Mouse (Mus musculus): ENCODE measurements at regions not wholly inside any gene's neighbourhood (a gene's known extent, or its start where the extent isn't known, plus 50 kb on each side); places are given as distances from the start of the nearest gene placed in this dataset.

DNA sequence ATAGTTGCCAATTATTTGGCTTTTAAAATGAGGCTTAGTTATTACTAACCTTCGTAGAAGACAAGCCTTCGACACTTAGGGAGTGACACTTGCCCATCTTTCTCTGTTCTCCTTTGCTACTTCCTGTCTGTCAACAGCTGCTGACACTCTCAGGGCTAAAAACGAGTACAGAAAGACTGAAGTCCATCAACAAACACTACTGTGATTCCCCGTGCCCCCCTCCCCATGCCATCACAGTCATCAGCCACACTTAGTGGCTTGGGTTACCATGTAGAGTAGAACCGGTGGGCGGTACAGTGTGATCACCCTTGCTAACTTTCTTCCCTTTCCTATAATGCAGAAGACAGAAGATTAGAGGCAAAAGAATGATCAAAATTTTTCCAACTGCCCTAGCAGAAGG, 402.4 kb downstream of the Atp23 start:
- H3K4me1 ChIP-seq (replicated peaks), result no peaks in the 10 kb centered on the region
- no peak overlapping the region for H3K27ac ChIP-seq
- no peaks in the 10 kb centered on the region for H3K27me3 ChIP-seq (ENCODE audit: insufficient read depth, poor library complexity, severe bottlenecking)
- 78% methylated on average over 6 of the region's 6 CpGs for WGBS
- H3K36me3 ChIP-seq, result no peaks in the 10 kb centered on the region
- no peak for DNase-seq (ENCODE audit: low spot score)
- H3K9me3 ChIP-seq, result no peaks in the 10 kb centered on the region
- no peak overlapping the region for H3K4me3 ChIP-seq

DNA sequence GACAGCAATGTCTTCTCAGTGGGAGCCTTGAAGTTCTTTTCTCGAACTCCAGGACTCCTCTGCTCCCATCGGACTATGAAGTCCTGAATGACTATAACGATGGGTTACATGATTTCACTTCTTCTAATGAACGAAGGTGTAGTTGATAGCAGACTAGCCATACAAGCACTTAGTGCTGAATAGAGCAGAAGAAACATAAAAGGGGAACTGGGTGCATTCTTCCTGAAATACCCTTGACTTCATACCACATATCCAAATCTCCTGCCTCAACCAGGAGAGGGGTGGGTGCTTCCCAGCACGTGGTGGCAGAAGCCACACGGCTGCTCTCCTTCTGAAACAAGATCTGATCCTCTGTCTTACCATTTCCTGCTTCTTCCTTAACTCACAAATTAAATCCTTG, 407.4 kb downstream of the Atp23 start:
- no peaks in the 10 kb centered on the region for H3K4me1 ChIP-seq (replicated peaks)
- no peaks in the 10 kb centered on the region for H3K27me3 ChIP-seq (ENCODE audit: insufficient read depth, poor library complexity, severe bottlenecking)
- H3K4me3 ChIP-seq, result no peak overlapping the region
- no peak for DNase-seq (ENCODE audit: low spot score)
- H3K36me3 ChIP-seq, result no peaks in the 10 kb centered on the region
- 87% methylated on average over 6 of the region's 6 CpGs for whole genome bisulfite sequencing
- no peak overlapping the region for H3K27ac ChIP-seq
- H3K9me3 ChIP-seq, result no peaks in the 10 kb centered on the region

DNA sequence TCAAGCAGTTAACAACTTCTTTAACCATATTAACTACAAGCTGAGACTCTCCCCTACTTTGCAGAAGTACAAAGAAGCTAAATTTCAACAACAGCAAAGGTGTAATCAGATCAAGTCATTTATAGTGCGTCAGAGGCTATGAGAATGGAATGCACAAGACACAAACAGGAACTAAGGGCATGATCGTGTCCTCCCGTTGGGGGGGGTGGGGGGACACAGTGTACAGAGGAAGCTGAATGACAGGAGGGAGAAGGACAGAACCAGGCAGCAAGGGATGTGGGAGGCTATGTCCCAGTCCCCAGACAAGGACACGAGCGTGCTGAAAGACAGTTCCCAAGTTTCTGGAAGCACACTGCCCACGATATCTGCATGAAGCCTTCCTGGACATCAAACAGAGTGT, 408.9 kb downstream of the Atp23 start:
- 84% methylated on average over 6 of the region's 6 CpGs for WGBS

DNA sequence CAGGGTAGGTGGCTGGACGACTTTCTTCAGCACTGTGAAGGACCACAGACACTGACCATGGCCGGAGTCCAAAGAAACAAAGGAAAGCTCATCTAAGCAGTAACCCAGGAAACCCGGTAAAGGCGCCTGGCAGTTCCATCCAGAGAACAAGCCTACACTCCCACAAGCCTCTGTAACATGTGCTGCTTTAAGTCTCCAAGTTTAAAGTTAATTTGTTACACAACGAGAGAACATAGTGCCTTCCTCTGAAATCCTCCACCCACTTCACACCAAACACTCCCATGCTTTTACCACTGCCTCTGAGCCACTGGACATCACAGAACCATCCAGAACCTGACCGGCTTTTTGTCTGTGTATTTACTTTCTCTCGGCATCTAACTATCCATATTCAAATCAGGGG, 416.0 kb downstream of the Atp23 start:
- no peaks in the 10 kb centered on the region for H3K4me1 ChIP-seq (replicated peaks)
- no peak overlapping the region for H3K27ac ChIP-seq
- no peaks in the 10 kb centered on the region for H3K27me3 ChIP-seq (ENCODE audit: insufficient read depth, poor library complexity, severe bottlenecking)
- DNase-seq (ENCODE audit: low spot score), result no peak
- no peaks in the 10 kb centered on the region for H3K9me3 ChIP-seq
- WGBS, result 85% methylated on average over 7 of the region's 7 CpGs
- no peaks in the 10 kb centered on the region for H3K36me3 ChIP-seq
- no peak overlapping the region for H3K4me3 ChIP-seq

More for the DNA sequence above, 408.9 kb downstream of the Atp23 start:
- no peak overlapping the region for H3K4me3 ChIP-seq
- H3K36me3 ChIP-seq, result no peaks in the 10 kb centered on the region
- DNase-seq (ENCODE audit: low spot score), result no peak
- H3K27ac ChIP-seq, result no peak overlapping the region
- no peaks in the 10 kb centered on the region for H3K4me1 ChIP-seq (replicated peaks)
- H3K9me3 ChIP-seq, result no peaks in the 10 kb centered on the region
- no peaks in the 10 kb centered on the region for H3K27me3 ChIP-seq (ENCODE audit: insufficient read depth, poor library complexity, severe bottlenecking)

DNA sequence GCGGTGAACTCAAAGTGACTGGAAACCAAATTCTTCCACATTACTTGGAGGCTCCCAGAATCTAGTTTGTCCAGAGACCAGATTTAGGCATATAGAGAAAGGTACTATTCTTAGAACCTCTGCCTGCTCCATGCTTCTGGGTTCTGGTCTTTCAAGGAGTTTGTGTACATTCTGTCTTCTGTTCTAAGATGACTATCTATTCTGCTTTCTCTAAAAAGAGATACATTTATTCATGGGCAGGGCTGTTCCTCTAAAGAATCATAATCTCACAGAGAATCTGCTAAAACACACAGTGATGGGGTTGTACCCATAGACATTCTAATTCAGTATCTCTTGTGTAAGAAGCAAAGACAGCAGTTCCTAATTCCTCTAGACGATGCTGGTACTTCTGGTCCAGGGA, 417.7 kb downstream of the Atp23 start:
- no peaks in the 10 kb centered on the region for H3K4me1 ChIP-seq (replicated peaks)
- H3K4me3 ChIP-seq, result no peak overlapping the region
- H3K36me3 ChIP-seq, result no peaks in the 10 kb centered on the region
- WGBS, result 97% methylated on average over 2 of the region's 2 CpGs
- H3K27ac ChIP-seq, result no peak overlapping the region
- no peak for DNase-seq (ENCODE audit: low spot score)
- H3K27me3 ChIP-seq (ENCODE audit: insufficient read depth, poor library complexity, severe bottlenecking), result no peaks in the 10 kb centered on the region
- H3K9me3 ChIP-seq, result no peaks in the 10 kb centered on the region

DNA sequence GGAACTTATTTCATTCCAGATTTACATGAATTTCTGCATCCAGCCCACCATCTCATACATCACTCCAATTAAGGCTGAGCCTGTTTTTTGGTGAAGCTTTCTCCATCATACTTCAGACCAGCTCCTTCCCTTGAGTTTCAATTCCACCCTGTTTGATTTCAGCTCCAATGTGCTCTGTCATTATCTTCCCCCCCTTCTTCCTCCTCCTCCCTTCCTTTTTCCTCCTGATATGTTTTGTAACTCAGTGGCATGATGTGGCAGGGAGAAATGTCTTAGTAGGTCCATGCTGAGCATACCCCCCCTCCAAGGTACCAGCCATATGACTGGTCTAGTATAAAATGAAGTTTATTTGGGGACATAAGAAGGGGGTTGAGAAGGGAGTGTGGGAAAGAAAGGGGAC, 420.8 kb downstream of the Atp23 start:
- no peak for DNase-seq (ENCODE audit: low spot score)
- Histone ChIP-seq H3K27me3 (ENCODE audit: insufficient read depth, poor library complexity, severe bottlenecking) (no peaks in the 10 kb centered on the region), H3K9me3 (no peaks in the 10 kb centered on the region), H3K36me3 (no peaks in the 10 kb centered on the region), H3K27ac (no peak overlapping the region), H3K4me3 (no peak overlapping the region), H3K4me1 (replicated peaks) (no peaks in the 10 kb centered on the region)

DNA sequence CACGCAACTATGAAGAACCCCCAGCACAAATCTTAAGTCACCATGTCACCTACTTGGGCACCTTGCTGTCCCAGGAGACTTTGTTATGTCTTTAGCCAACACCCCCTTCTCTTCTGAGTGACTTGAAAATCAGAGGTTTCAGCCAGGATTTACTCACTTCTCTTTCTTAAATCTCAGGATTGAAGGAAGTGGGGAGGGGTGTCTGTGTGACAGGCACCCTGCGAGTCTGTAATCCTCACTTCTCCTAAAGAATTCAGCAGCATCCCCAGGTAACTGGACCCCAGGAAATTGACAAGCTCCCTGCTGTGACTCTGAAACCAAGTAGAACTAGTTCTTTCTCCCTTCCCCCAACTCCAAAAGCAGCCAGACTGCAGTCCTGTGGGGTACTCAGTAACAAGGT, 421.4 kb downstream of the Atp23 start:
- H3K4me3 ChIP-seq, result no peak overlapping the region
- WGBS, result 40% methylated on average over 2 of the region's 2 CpGs

DNA sequence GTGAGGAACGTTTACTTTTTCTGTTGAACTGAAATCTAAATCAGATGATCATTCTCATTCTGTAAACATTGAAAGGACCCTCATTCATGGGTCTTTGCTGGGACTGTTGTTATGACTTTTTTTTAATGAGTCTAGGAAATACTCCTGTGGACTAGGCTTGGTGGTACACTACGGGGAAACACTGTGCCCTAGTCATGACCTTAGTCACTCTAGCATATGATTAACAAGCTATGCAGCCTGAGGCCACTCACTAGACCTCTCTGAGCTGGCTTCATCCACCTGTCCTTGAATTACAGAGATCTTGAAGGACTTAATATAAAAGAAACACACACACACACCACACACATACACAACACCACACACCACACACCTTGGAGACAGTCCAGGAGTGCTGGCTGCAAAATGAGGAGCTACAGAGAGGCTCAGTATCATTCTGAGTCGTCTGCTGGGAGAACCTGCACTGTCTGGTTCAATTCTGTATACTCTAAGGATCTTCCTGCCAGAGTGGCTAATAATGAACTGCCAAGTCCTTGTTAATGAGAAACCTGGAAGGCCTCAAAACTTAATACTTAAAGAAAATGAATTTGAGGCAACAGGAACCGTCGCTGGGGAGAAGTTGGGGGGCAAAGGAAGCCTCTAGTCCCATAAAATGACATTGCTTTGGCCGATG, 428.0 kb downstream of the Atp23 start:
- no peaks in the 10 kb centered on the region for H3K36me3 ChIP-seq
- no peaks in the 10 kb centered on the region for H3K9me3 ChIP-seq
- whole genome bisulfite sequencing, result 71% methylated on average over 6 of the region's 6 CpGs

More for the DNA sequence above, 421.4 kb downstream of the Atp23 start:
- H3K36me3 ChIP-seq, result no peaks in the 10 kb centered on the region
- H3K27ac ChIP-seq, result no peak overlapping the region
- no peaks in the 10 kb centered on the region for H3K9me3 ChIP-seq
- H3K4me1 ChIP-seq (replicated peaks), result no peaks in the 10 kb centered on the region
- H3K27me3 ChIP-seq (ENCODE audit: insufficient read depth, poor library complexity, severe bottlenecking), result no peaks in the 10 kb centered on the region
- DNase-seq (ENCODE audit: low spot score), result no peak

DNA sequence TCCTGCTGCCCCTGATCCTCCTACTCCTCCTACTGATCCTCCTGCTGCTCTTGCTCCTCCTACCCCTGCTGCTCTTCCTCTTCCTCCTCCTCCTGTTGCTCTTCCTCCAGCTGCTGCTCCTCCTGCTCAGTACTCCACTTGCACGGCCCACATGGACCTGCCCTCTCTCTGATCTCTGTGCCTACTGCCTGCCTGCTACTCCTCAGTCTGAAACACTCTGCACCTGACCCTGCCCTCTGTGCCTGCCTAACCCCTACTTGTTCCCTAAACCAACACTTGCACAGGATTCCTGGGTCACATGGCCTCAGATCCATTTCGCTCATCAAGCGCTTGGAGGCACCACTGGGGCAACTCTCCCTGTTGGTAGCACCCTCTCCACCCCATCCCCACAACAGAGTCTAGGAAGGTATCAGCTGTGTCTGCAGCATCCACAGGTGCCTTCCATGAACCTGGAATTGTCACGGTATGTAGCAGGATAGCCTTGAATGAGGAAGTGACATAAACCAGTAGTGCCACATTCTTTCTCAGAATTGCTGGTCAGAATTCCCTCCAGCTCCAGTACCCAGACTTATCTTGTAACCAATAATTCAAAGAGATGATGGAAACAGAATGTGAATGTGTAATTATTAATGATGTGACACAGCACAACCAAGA, 430.2 kb downstream of the Atp23 start:
- Histone ChIP-seq H3K27me3 (ENCODE audit: insufficient read depth, poor library complexity, severe bottlenecking) (no peaks in the 10 kb centered on the region), H3K9me3 (no peaks in the 10 kb centered on the region), H3K36me3 (no peaks in the 10 kb centered on the region), H3K27ac (no peak overlapping the region), H3K4me1 (replicated peaks) (0 out of 2 replicates have a peak, but pooled peaks cover 4% of the 10 kb centered on the region), H3K4me3 (no peak overlapping the region)
- WGBS, result 67% methylated on average over 4 of the region's 4 CpGs
- DNase-seq (ENCODE audit: low spot score), result no peak

More for the DNA sequence above, 428.0 kb downstream of the Atp23 start:
- no peaks in the 10 kb centered on the region for H3K27me3 ChIP-seq (ENCODE audit: insufficient read depth, poor library complexity, severe bottlenecking)
- H3K27ac ChIP-seq, result no peak overlapping the region
- no peak for DNase-seq (ENCODE audit: low spot score)
- H3K4me3 ChIP-seq, result no peak overlapping the region
- H3K4me1 ChIP-seq (replicated peaks), result 0 out of 2 replicates have a peak, but pooled peaks cover 4% of the 10 kb centered on the region

DNA sequence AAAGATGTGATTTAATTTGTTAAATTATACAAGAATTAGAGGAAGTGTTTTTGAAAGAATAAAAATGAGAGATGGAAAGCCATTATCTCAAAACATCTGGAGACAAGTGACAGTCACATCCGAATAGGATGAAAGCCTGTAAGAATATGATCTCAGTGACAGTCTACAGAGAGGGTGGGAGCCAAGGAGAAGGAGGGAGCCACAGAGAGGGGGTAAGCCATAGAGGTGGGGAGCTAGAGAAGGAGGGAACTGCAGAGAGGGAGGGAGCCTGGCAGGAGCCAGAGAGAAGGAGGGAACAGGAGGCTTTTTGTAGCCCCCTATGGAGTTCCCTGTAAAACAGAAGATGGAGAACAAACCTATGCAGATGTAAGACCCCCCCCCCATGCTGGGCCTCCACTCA, 438.4 kb downstream of the Atp23 start:
- 88% methylated on average over 1 of the region's 1 CpGs for WGBS
- H3K27me3 ChIP-seq (ENCODE audit: insufficient read depth, poor library complexity, severe bottlenecking), result no peaks in the 10 kb centered on the region
- no peaks in the 10 kb centered on the region for H3K36me3 ChIP-seq
- no peak for DNase-seq (ENCODE audit: low spot score)
- no peaks in the 10 kb centered on the region for H3K9me3 ChIP-seq
- H3K27ac ChIP-seq, result no peak overlapping the region
- no peaks in the 10 kb centered on the region for H3K4me1 ChIP-seq (replicated peaks)
- H3K4me3 ChIP-seq, result no peak overlapping the region

DNA sequence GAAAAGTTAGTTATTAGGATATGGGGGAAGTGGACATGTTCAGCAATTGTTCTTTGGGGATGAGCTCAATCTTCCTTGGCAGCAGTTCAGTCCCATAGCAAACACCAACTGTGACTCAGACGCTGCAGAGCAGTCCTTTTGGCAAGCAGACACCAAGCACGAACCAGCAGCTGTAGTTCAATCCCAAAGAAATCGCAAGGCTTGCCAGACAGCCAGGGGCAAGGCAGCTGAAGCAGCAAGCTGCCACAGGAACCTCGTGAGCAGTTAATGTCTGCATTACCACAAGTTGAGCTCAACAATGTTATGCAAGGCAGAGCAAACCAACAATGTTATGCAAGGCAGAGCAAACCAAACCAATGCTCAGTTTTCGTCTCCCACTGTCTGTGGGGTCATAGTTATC, 442.6 kb downstream of the Atp23 start:
- no peak for DNase-seq (ENCODE audit: low spot score)
- H3K27ac ChIP-seq, result no peak overlapping the region
- H3K9me3 ChIP-seq, result no peaks in the 10 kb centered on the region
- H3K36me3 ChIP-seq, result no peaks in the 10 kb centered on the region
- WGBS, result 89% methylated on average over 5 of the region's 5 CpGs
- H3K4me1 ChIP-seq (replicated peaks), result no peaks in the 10 kb centered on the region
- H3K4me3 ChIP-seq, result no peak overlapping the region
- H3K27me3 ChIP-seq (ENCODE audit: insufficient read depth, poor library complexity, severe bottlenecking), result no peaks in the 10 kb centered on the region

DNA sequence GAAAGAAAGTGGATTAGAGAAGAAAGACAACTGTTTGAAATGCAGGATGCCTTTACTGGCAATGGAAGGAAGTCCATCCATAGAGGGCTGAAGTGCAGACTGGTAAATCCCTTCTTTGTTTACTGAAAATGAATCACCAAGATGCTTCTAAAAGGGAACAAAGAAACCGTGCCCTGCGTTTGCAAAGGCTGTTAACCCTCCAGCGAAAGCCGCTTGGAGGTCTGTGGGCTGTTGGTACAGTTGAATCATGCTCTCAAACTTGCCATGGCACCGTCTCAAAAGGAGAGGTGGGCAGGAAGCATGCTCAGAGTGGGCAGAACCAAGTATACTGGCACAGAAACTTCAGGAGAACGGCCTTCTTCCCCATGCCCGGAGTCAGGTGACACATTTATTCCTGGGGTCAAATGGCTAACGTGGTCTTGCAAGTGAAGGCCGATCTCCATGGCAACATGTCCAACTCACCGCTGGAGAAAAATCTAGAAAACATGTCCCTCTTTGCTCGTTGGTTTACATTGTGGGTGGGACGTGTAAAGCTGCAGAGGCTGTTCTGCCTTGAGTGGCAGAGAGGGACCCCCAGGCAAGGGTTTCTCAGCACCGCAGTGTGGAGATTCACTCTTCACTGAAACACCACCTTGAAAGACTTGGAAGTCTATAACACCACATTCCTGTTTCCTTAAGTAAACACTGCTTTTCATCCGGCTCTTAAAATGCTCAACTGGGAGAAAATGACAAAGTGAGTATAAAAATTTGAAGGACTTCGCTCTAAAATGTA, 448.2 kb downstream of the Atp23 start:
- no peak overlapping the region for H3K27ac ChIP-seq
- H3K36me3 ChIP-seq, result no peaks in the 10 kb centered on the region
- WGBS, result 81% methylated on average over 15 of the region's 15 CpGs
- no peaks in the 10 kb centered on the region for H3K4me1 ChIP-seq (replicated peaks)
- no peak for DNase-seq (ENCODE audit: low spot score)
- H3K9me3 ChIP-seq, result no peaks in the 10 kb centered on the region
- H3K4me3 ChIP-seq, result no peak overlapping the region
- H3K27me3 ChIP-seq (ENCODE audit: insufficient read depth, poor library complexity, severe bottlenecking), result no peaks in the 10 kb centered on the region

DNA sequence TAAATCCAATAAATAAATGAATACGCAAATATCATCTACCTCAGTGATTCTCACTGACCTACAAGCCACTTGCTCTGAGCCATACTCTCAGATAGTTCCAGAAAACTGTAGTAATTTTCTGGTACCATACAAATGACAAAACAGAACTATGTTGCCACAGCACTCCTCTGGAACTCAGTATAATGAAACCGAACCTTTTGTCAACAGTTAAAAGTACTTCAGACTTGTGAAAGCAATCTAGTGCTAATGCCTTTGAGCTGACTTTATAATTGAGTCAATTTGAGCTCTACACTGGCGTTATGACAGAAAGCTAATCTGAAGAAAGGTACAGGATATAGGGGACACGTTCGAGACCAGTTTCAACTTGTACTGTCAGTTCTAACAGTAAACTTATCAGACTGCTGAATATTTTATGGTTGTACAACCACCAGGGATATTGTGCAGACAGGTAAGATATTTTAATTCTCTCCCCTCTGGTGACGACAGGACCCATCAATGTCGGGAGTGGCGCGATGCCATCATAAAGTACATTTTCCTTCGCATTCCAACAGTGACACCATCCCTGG, 449.0 kb downstream of the Atp23 start:
- H3K27me3 ChIP-seq (ENCODE audit: insufficient read depth, poor library complexity, severe bottlenecking), result no peaks in the 10 kb centered on the region
- H3K27ac ChIP-seq, result no peak overlapping the region
- no peaks in the 10 kb centered on the region; the same call in 1 of the 2 replicates for H3K9me3 ChIP-seq
- H3K36me3 ChIP-seq, result no peaks in the 10 kb centered on the region
- 94% methylated on average over 10 of the region's 10 CpGs for whole genome bisulfite sequencing
- no peaks in the 10 kb centered on the region for H3K4me1 ChIP-seq (replicated peaks)
- DNase-seq (ENCODE audit: low spot score), result no peak
- H3K4me3 ChIP-seq, result no peak overlapping the region
